Mouse (Mus musculus) forebrain, embryonic 12.5 days (tissue): Measurements from ENCODE around the gene Orai2. TPM values are rescaled to one million over a fixed set of nuclear protein-coding genes. Genes with fewer than 3 reads are reported as not detected.

Experiments used
- ATAC-seq: fragments of 200-750 bp; cut with Nextera tagmentation; 2 replicates; pipeline ENCODE4 v1.8.0; 2017; ENCODE audit warnings: moderate TSS enrichment; ENCODE audit not compliant: low FRiP score
- H3K27ac ChIP-seq: fragments of 300-500 bp; sonication (generic); 2 replicates; pipeline ENCODE4 v1.5.1; 2016; ENCODE audit warnings: mild to moderate bottlenecking
- H3K27me3 ChIP-seq: fragments of 300-500 bp; sonication (generic); 2 replicates; pipeline ENCODE4 v1.6.1; 2016; ENCODE audit warnings: mild to moderate bottlenecking
- H3K36me3 ChIP-seq: fragments of 300-500 bp; sonication (generic); replicated peaks from 2 replicates; pipeline ENCODE4 v1.6.1; 2016; ENCODE audit warnings: mild to moderate bottlenecking
- H3K4me1 ChIP-seq: fragments of 300-500 bp; sonication (generic); 2 replicates; pipeline ENCODE4 v1.6.1; 2016
- H3K4me2 ChIP-seq: fragments of 300-500 bp; sonication (generic); 2 replicates; pipeline ENCODE4 v1.6.1; 2016; ENCODE audit warnings: mild to moderate bottlenecking, moderate library complexity
- H3K4me3 ChIP-seq: fragments of 300-500 bp; sonication (generic); replicated peaks from 2 replicates; pipeline ENCODE4 v1.5.1; 2016; ENCODE audit warnings: mild to moderate bottlenecking
- H3K9ac ChIP-seq: fragments of 300-500 bp; sonication (generic); 2 replicates; pipeline ENCODE4 v1.6.1; 2016; ENCODE audit warnings: mild to moderate bottlenecking
- H3K9me3 ChIP-seq: fragments of 300-500 bp; sonication (generic); 2 replicates; pipeline ENCODE4 v1.6.1; 2016
- WGBS: fragments of 180-500 bp; shearing (Covaris S2); methylation state at CpG from one replicate; pipeline ENCODE4 v1.1.7; 2016; 5-methylcytosine and 5-hydroxymethylcytosine counted together
- polyA plus RNA-seq: library from polyadenylated mRNA; unstranded; fragments of >200 nt; fragmentation: Nextera tagmentation; extraction: Ambion mirVana; gene quantifications from 2 replicates; pipeline ENCODE4 v1.2.1, GENCODE M21; 2016

Gene Orai2
- polyA plus RNA-seq, 1 experiment from 2014 or later: 14.7 TPM

- Histone ChIP-seq H3K9me3 (peaks cover 6% of the 10 kb centered on the region; the same call in 1 of the 2 replicates), H3K27ac (no peak overlapping the region), H3K27me3 (no peaks in the 10 kb centered on the region), H3K4me1 (no peaks in the 10 kb centered on the region), H3K9ac (no peak overlapping the region), H3K4me3 (no peak overlapping the region), H3K4me2 (no peak overlapping the region), H3K36me3 (peaks cover 24% of the 10 kb centered on the region)
- no peak for ATAC-seq
- 76% methylated on average over 12 of the region's 12 CpGs for WGBS
These were observed 25.7 kb downstream of the Orai2 start for GRCm38 (mm10) chr5:136144606-136145430.

- no peak overlapping the region for H3K4me3 ChIP-seq
- peaks cover 6% of the 10 kb centered on the region; the same call in 1 of the 2 replicates for H3K9me3 ChIP-seq
- H3K27me3 ChIP-seq: no peaks in the 10 kb centered on the region
- ATAC-seq: no peak
- H3K36me3 ChIP-seq: peaks cover 36% of the 10 kb centered on the region
- H3K27ac ChIP-seq: no peak overlapping the region
- H3K4me1 ChIP-seq: no peaks in the 10 kb centered on the region
- WGBS: 86% methylated on average over 6 of the region's 6 CpGs
- no peak overlapping the region for H3K4me2 ChIP-seq
- H3K9ac ChIP-seq: no peak overlapping the region
These were observed 27.3 kb downstream of the Orai2 start for GRCm38 (mm10) chr5:136143161-136143755.

GRCm38 (mm10) chr5:136142746-136143145, 27.8 kb downstream of the Orai2 start:
- Histone ChIP-seq H3K9me3 (peaks cover 6% of the 10 kb centered on the region; the same call in 1 of the 2 replicates), H3K4me1 (no peaks in the 10 kb centered on the region), H3K27ac (no peak overlapping the region), H3K36me3 (peaks cover 37% of the 10 kb centered on the region), H3K9ac (no peak overlapping the region), H3K4me2 (no peak overlapping the region), H3K27me3 (no peaks in the 10 kb centered on the region), H3K4me3 (no peak overlapping the region)
- no peak for ATAC-seq
- 88% methylated on average over 5 of the region's 5 CpGs for WGBS

GRCm38 (mm10) chr5:136140057-136140482, 30.4 kb downstream of the Orai2 start:
- no peak for ATAC-seq
- Histone ChIP-seq H3K27me3 (no peaks in the 10 kb centered on the region), H3K27ac (no peak overlapping the region), H3K9ac (no peak overlapping the region), H3K4me2 (no peak overlapping the region), H3K4me1 (peaks cover 16% of the 10 kb centered on the region), H3K4me3 (no peak overlapping the region), H3K36me3 (peaks cover 37% of the 10 kb centered on the region), H3K9me3 (peaks cover 6% of the 10 kb centered on the region; the same call in 1 of the 2 replicates)
- 96% methylated on average over 10 of the region's 10 CpGs for WGBS

GRCm38 (mm10) chr5:136139393-136139792, 31.1 kb downstream of the Orai2 start:
- Histone ChIP-seq H3K36me3 (peaks cover 37% of the 10 kb centered on the region), H3K4me2 (no peak overlapping the region), H3K27me3 (no peaks in the 10 kb centered on the region), H3K4me3 (no peak overlapping the region), H3K9me3 (peaks cover 6% of the 10 kb centered on the region; the same call in 1 of the 2 replicates), H3K4me1 (peaks cover 23% of the 10 kb centered on the region), H3K9ac (no peak overlapping the region), H3K27ac (no peak overlapping the region)
- ATAC-seq: no peak
- WGBS: 95% methylated on average over 13 of the region's 13 CpGs

GRCm38 (mm10) chr5:136137658-136138274, 32.7 kb downstream of the Orai2 start:
- no peak for ATAC-seq
- H3K27ac ChIP-seq: no peak overlapping the region
- no peaks in the 10 kb centered on the region for H3K9me3 ChIP-seq
- WGBS: 75% methylated on average over 13 of the region's 13 CpGs
- no peak overlapping the region for H3K9ac ChIP-seq
- H3K4me3 ChIP-seq: no peak overlapping the region
- no peak overlapping the region for H3K4me2 ChIP-seq
- H3K4me1 ChIP-seq: peaks cover 25% of the 10 kb centered on the region
- peaks cover 45% of the 10 kb centered on the region for H3K36me3 ChIP-seq
- H3K27me3 ChIP-seq: no peaks in the 10 kb centered on the region

- ATAC-seq: no peak; the same call in none of the 2 replicates
- no peaks in the 10 kb centered on the region for H3K27me3 ChIP-seq
- H3K4me1 ChIP-seq: peaks cover 25% of the 10 kb centered on the region
- peak overlapping the region; percentile 83 for H3K4me2 ChIP-seq
- H3K9ac ChIP-seq: peak overlapping the region; percentile 78
- peak overlapping the region; percentile 70 for H3K4me3 ChIP-seq
- WGBS: 7% methylated on average over 20 of the region's 20 CpGs
- no peaks in the 10 kb centered on the region for H3K9me3 ChIP-seq
- no peak overlapping the region for H3K27ac ChIP-seq
- H3K36me3 ChIP-seq: peaks cover 48% of the 10 kb centered on the region
These were observed 34.1 kb downstream of the Orai2 start for GRCm38 (mm10) chr5:136136292-136136990.

- peak; percentile 94 for ATAC-seq
- peaks cover 48% of the 10 kb centered on the region for H3K36me3 ChIP-seq
- H3K27ac ChIP-seq: 0 out of 2 replicates have a peak within 1 kb of the TSS, but pooled peaks have one; percentile 36
- peak within 1 kb of the TSS; percentile 70 for H3K4me3 ChIP-seq
- no peaks in the 10 kb centered on the region for H3K27me3 ChIP-seq
- peak within 1 kb of the TSS; percentile 83 for H3K4me2 ChIP-seq
- peak within 1 kb of the TSS; percentile 78 for H3K9ac ChIP-seq
- under 1% methylated on average over 60 of the region's 60 CpGs for WGBS
- no peaks in the 10 kb centered on the region for H3K9me3 ChIP-seq
- H3K4me1 ChIP-seq: peaks cover 25% of the 10 kb centered on the region
These were observed 34.8 kb downstream of the Orai2 start, which contains the start of the genes Lrwd1 and Alkbh4 for GRCm38 (mm10) chr5:136135571-136136291. Gene Lrwd1 (minus strand): TSS chr5:136136074. Gene Alkbh4 (plus strand): TSS chr5:136136146.

- no peak overlapping the region for H3K27ac ChIP-seq
- no peak overlapping the region for H3K9ac ChIP-seq
- H3K27me3 ChIP-seq: no peaks in the 10 kb centered on the region
- no peak overlapping the region for H3K4me3 ChIP-seq
- peaks cover 14% of the 10 kb centered on the region for H3K4me1 ChIP-seq
- 85% methylated on average over 10 of the region's 10 CpGs for WGBS
- ATAC-seq: no peak
- H3K9me3 ChIP-seq: no peaks in the 10 kb centered on the region
- no peak overlapping the region for H3K4me2 ChIP-seq
- peaks cover 71% of the 10 kb centered on the region for H3K36me3 ChIP-seq
These were observed 48.3 kb downstream of the Orai2 start for GRCm38 (mm10) chr5:136122165-136122564.

- peaks cover 23% of the 10 kb centered on the region for H3K36me3 ChIP-seq
- H3K4me3 ChIP-seq: peak overlapping the region; percentile 91
- no peaks in the 10 kb centered on the region for H3K27me3 ChIP-seq
- peak; percentile 65 for ATAC-seq
- H3K4me2 ChIP-seq: peak overlapping the region; percentile 89
- peak overlapping the region; percentile 71 for H3K27ac ChIP-seq
- H3K9ac ChIP-seq: peak overlapping the region; percentile 82
- H3K4me1 ChIP-seq: peaks cover 24% of the 10 kb centered on the region
- WGBS: 0% methylated on average over 22 of the region's 22 CpGs
- no peaks in the 10 kb centered on the region for H3K9me3 ChIP-seq
These were observed 53.8 kb downstream of the Orai2 start for GRCm38 (mm10) chr5:136116784-136117112.
